Mouse (Mus musculus): Measurements from ENCODE around the gene B830017H08Rik. TPM values are rescaled to one million over a fixed set of nuclear protein-coding genes. Genes with fewer than 3 reads are reported as not detected.

B830017H08Rik gene
- polyA plus RNA-seq, 1 experiment from 2014 or later: 2.1 TPM

GRCm38 (mm10) chr16:17802456-17802838, 30.5 kb upstream of the B830017H08Rik start:
- Histone ChIP-seq H3K27me3 (peaks cover 89% of the 10 kb centered on the region), H3K9ac (peak overlapping the region; percentile 63), H3K4me1 (replicated peaks) (peaks cover 60% of the 10 kb centered on the region), H3K9me3 (no peaks in the 10 kb centered on the region), H3K4me3 (peak overlapping the region; percentile 40), H3K27ac (no peak overlapping the region), H3K4me2 (peak overlapping the region; percentile 62), H3K36me3 (no peaks in the 10 kb centered on the region)
- 5% methylated on average over 18 of the region's 18 CpGs for WGBS
- no peak for ATAC-seq (ENCODE audit: low FRiP score)

- H3K4me3 ChIP-seq: peak overlapping the region; percentile 40
- peak overlapping the region; percentile 63 for H3K9ac ChIP-seq
- H3K4me1 ChIP-seq (replicated peaks): peaks cover 60% of the 10 kb centered on the region
- H3K36me3 ChIP-seq: no peaks in the 10 kb centered on the region
- H3K27ac ChIP-seq: no peak overlapping the region
- WGBS: 1% methylated on average over 83 of the region's 83 CpGs
- H3K4me2 ChIP-seq: peak overlapping the region; percentile 62
- H3K9me3 ChIP-seq: no peaks in the 10 kb centered on the region
- no peak for ATAC-seq (ENCODE audit: low FRiP score)
- peaks cover 86% of the 10 kb centered on the region for H3K27me3 ChIP-seq
Measured at GRCm38 (mm10) chr16:17802839-17803674, 29.9 kb upstream of the B830017H08Rik start.

- 8% methylated on average over 33 of the region's 33 CpGs for WGBS
- H3K27me3 ChIP-seq: peaks cover 84% of the 10 kb centered on the region
- H3K4me2 ChIP-seq: peak overlapping the region; percentile 62
- no peak for ATAC-seq (ENCODE audit: low FRiP score)
- H3K4me3 ChIP-seq: peak overlapping the region; percentile 40
- H3K4me1 ChIP-seq (replicated peaks): peaks cover 55% of the 10 kb centered on the region
- no peak overlapping the region for H3K27ac ChIP-seq
- no peaks in the 10 kb centered on the region for H3K9me3 ChIP-seq
- no peaks in the 10 kb centered on the region for H3K36me3 ChIP-seq
- peak overlapping the region; percentile 63; the same call in 1 of the 2 replicates for H3K9ac ChIP-seq
Measured at GRCm38 (mm10) chr16:17803675-17804448, 29.1 kb upstream of the B830017H08Rik start.

GRCm38 (mm10) chr16:17804449-17804912, 28.4 kb upstream of the B830017H08Rik start:
- Histone ChIP-seq H3K9me3 (no peaks in the 10 kb centered on the region), H3K4me1 (replicated peaks) (peaks cover 59% of the 10 kb centered on the region), H3K27me3 (peaks cover 84% of the 10 kb centered on the region), H3K36me3 (no peaks in the 10 kb centered on the region), H3K27ac (no peak overlapping the region), H3K4me2 (peak overlapping the region; percentile 56), H3K4me3 (peak overlapping the region; percentile 40), H3K9ac (peak overlapping the region; percentile 61; the same call in 1 of the 2 replicates)
- WGBS: 2% methylated on average over 33 of the region's 33 CpGs
- ATAC-seq (ENCODE audit: low FRiP score): no peak

GRCm38 (mm10) chr16:17804982-17805381, 27.9 kb upstream of the B830017H08Rik start:
- Histone ChIP-seq H3K27ac (no peak overlapping the region), H3K27me3 (peaks cover 82% of the 10 kb centered on the region), H3K36me3 (no peaks in the 10 kb centered on the region), H3K9ac (no peak overlapping the region), H3K4me3 (peak overlapping the region; percentile 40), H3K4me1 (replicated peaks) (peaks cover 64% of the 10 kb centered on the region), H3K4me2 (peak overlapping the region; percentile 56), H3K9me3 (no peaks in the 10 kb centered on the region)
- ATAC-seq (ENCODE audit: low FRiP score): no peak
- 7% methylated on average over 7 of the region's 7 CpGs for WGBS

- Histone ChIP-seq H3K4me1 (replicated peaks) (peaks cover 68% of the 10 kb centered on the region), H3K4me2 (peak overlapping the region; percentile 90), H3K36me3 (no peaks in the 10 kb centered on the region), H3K4me3 (peak overlapping the region; percentile 61), H3K27me3 (peaks cover 80% of the 10 kb centered on the region), H3K9ac (peak overlapping the region; percentile 90), H3K27ac (peak overlapping the region; percentile 86), H3K9me3 (no peaks in the 10 kb centered on the region)
- 4% methylated on average over 50 of the region's 50 CpGs for WGBS
- peak; percentile 18 for ATAC-seq (ENCODE audit: low FRiP score)
Measured at GRCm38 (mm10) chr16:17806581-17807191, 26.2 kb upstream of the B830017H08Rik start.

- Histone ChIP-seq H3K27me3 (peaks cover 74% of the 10 kb centered on the region), H3K27ac (peak overlapping the region; percentile 86), H3K9ac (peak overlapping the region; percentile 90), H3K4me1 (replicated peaks) (peaks cover 62% of the 10 kb centered on the region), H3K9me3 (no peaks in the 10 kb centered on the region), H3K36me3 (no peaks in the 10 kb centered on the region), H3K4me2 (peak overlapping the region; percentile 90), H3K4me3 (peak overlapping the region; percentile 61)
- WGBS: 2% methylated on average over 65 of the region's 73 CpGs
- ATAC-seq (ENCODE audit: low FRiP score): peak; percentile 87
Measured at GRCm38 (mm10) chr16:17807192-17808009, 25.5 kb upstream of the B830017H08Rik start.

- H3K4me3 ChIP-seq: no peak overlapping the region
- H3K27me3 ChIP-seq: peaks cover 74% of the 10 kb centered on the region
- 88% methylated on average over 4 of the region's 4 CpGs for WGBS
- H3K36me3 ChIP-seq: no peaks in the 10 kb centered on the region
- no peaks in the 10 kb centered on the region for H3K9me3 ChIP-seq
- ATAC-seq (ENCODE audit: low FRiP score): no peak
- no peak overlapping the region for H3K4me2 ChIP-seq
- H3K9ac ChIP-seq: 0 out of 2 replicates have a peak overlapping the region, but pooled peaks have one; percentile 19
- peaks cover 45% of the 10 kb centered on the region for H3K4me1 ChIP-seq (replicated peaks)
- H3K27ac ChIP-seq: no peak overlapping the region
Measured at GRCm38 (mm10) chr16:17809125-17809524, 23.8 kb upstream of the B830017H08Rik start.

GRCm38 (mm10) chr16:17809711-17810110, 23.2 kb upstream of the B830017H08Rik start:
- Histone ChIP-seq H3K4me3 (no peak overlapping the region), H3K9ac (peak overlapping the region; percentile 19; the same call in 1 of the 2 replicates), H3K27me3 (peaks cover 74% of the 10 kb centered on the region), H3K4me2 (no peak overlapping the region), H3K27ac (no peak overlapping the region; the same call in 1 of the 2 replicates), H3K36me3 (no peaks in the 10 kb centered on the region), H3K4me1 (replicated peaks) (peaks cover 39% of the 10 kb centered on the region), H3K9me3 (no peaks in the 10 kb centered on the region)
- WGBS: 22% methylated on average over 7 of the region's 7 CpGs
- no peak for ATAC-seq (ENCODE audit: low FRiP score)

- H3K27me3 ChIP-seq: peaks cover 74% of the 10 kb centered on the region
- H3K4me3 ChIP-seq: no peak overlapping the region
- ATAC-seq (ENCODE audit: low FRiP score): no peak
- 9% methylated on average over 5 of the region's 5 CpGs for WGBS
- peaks cover 42% of the 10 kb centered on the region for H3K4me1 ChIP-seq (replicated peaks)
- no peaks in the 10 kb centered on the region for H3K36me3 ChIP-seq
- H3K9ac ChIP-seq: no peak overlapping the region
- no peak overlapping the region for H3K27ac ChIP-seq
- no peaks in the 10 kb centered on the region for H3K9me3 ChIP-seq
- no peak overlapping the region for H3K4me2 ChIP-seq
Measured at GRCm38 (mm10) chr16:17812120-17812519, 20.8 kb upstream of the B830017H08Rik start.

- H3K4me3 ChIP-seq: no peak overlapping the region
- H3K9me3 ChIP-seq: no peaks in the 10 kb centered on the region
- peaks cover 77% of the 10 kb centered on the region for H3K27me3 ChIP-seq
- H3K9ac ChIP-seq: no peak overlapping the region
- no peak overlapping the region for H3K27ac ChIP-seq
- H3K4me2 ChIP-seq: no peak overlapping the region
- peaks cover 34% of the 10 kb centered on the region for H3K4me1 ChIP-seq (replicated peaks)
- ATAC-seq (ENCODE audit: low FRiP score): no peak
- no peaks in the 10 kb centered on the region for H3K36me3 ChIP-seq
- WGBS: 51% methylated on average over 4 of the region's 4 CpGs
Measured at GRCm38 (mm10) chr16:17813173-17813572, 19.7 kb upstream of the B830017H08Rik start.
